Mouse (Mus musculus): ENCODE measurements at regions not wholly inside any gene's neighbourhood (a gene's known extent, or its start where the extent isn't known, plus 50 kb on each side); places are given as distances from the start of the nearest gene placed in this dataset.

DNA sequence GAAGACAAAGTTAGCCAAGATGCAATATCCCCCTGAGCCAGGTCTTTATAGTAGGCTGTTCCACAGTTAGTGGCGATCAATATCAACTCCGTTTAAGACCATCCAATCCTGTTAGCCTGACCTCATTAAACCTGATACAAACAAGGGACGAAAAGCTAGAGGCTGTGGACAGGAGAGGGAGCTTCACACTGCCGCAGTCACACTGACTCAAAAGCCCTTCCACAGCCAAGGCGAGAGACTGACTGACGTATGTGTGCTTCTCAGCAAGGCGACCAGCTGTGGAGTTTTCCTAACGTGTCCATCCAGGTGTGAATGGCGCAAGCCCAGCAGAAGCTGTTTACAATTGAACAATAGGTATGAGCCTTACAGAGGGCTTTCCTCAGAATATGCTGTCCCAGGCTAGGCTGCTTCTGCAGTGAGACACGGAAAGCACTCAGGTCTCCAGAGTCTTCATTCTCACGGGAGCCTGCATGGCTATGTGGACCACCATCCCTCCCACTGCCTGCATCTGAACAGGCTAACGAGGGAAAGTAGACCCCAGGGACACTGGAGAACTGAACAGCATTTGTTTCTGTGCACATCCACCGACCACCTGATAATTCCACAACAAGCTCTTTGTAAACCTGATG, 224.7 kb upstream of the Pgrmc2 start:
- DNase-seq (ENCODE audit: low read depth, low spot score), result no peak

- no peak for DNase-seq (ENCODE audit: low read depth, low spot score)
Measured at GRCm38 (mm10) chr3:41302805-41303204, 220.0 kb upstream of the Pgrmc2 start.

- no peak for DNase-seq (ENCODE audit: low read depth, low spot score)
Measured at GRCm38 (mm10) chr3:41298776-41299175, 215.9 kb upstream of the Pgrmc2 start.

- DNase-seq (ENCODE audit: low read depth, low spot score), result no peak
Measured at GRCm38 (mm10) chr3:41296152-41296809, 213.4 kb upstream of the Pgrmc2 start.

- DNase-seq (ENCODE audit: low read depth, low spot score), result no peak
Measured at GRCm38 (mm10) chr3:41295150-41295549, 212.3 kb upstream of the Pgrmc2 start.

DNA sequence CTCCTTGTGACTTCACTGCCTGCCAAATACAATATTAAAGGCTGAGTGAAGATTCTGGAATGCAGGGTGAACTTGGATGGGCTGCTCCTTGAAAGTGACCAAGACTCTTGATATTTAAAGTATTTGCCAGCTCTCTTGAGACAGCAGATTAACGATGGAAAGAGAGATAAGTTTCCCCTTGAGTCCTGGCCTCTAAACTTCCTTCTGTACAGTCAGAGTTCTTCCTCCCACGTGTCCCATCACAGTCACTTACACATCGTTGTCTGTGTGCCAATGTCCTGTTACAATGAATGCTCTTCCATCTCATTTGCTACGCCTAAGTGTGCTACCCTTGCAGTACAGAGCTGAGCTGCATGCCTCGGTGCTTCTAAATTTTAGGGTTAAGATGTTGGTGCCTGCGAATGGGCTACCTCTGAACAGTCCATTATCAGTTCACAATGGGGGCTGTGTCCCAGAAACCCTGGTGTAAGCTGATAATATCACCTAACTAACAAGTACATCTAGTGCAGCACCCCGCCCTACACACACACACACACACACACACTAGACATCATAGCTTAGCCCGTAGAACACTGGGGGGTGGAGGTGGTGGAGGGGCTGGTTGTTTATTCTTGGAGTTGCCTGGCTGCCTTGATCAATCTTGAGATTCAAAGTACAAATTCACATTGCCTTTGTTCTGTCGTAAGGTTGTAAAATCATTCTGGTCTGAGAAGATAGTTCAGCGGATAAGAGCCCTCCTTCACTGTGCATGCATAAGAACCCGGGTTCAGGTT, 207.9 kb upstream of the Pgrmc2 start:
- no peak for DNase-seq (ENCODE audit: low read depth, low spot score)

DNA sequence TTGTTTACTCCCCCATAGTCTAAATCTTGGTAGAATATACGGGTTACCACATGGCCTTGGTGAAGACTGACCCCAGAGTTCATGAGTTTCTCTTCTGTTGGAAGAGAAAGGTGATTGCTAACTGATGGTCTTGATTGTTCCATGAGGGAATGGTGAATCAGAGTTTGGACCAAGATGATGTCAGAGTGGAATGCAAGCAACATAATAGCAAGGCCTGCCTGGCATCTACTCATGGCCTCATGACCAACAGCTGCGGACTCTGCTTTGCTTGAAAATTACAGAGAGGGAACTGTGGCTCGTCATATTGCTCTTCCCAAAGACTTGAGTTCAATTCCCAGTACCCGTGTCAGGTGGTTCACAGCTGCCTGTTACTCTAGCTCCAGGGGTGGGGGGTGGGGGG, 205.9 kb upstream of the Pgrmc2 start:
- DNase-seq (ENCODE audit: low read depth, low spot score), result no peak

- DNase-seq (ENCODE audit: low read depth, low spot score), result no peak
Measured at GRCm38 (mm10) chr3:41288066-41288465, 205.2 kb upstream of the Pgrmc2 start.

DNA sequence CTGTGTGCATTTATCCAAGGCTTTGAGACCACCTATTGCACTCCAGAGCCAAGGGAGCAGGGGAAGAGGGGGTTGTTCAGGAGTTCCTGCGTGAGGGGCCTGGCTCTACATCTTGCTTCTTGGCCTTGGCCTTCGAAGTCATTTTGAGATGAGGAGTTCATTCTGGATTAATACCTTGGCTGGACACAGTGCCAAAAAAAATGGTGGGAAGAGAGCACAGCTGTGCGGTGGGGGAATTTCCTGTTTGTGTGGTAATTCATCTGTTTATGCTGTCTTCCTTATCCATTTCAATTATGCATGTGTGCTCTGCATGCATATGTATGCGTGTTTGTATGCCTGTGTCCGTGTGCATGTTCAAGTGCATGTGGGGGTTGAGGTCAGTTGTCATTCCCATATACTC, 202.5 kb upstream of the Pgrmc2 start:
- no peak for DNase-seq (ENCODE audit: low read depth, low spot score)

DNA sequence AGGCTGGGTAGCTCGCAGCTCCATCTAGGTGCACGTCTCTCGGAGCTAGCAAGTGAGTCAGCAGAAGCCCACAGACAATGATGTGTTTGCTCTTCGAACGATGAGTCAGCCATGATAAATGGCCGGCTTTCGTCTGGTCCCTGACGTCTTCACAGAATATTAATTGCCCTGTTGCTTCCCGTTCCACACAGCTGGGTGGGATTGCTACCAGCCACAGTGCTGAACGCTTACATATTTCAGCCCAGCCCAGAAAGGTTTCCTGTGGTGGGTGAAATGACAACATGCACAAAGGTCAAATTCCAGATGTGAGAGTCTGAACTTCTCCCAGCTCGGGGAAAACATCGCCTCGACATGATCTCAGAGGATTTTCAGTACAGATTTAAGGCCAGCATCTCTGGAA, 202.1 kb upstream of the Pgrmc2 start:
- peak; percentile 16 for DNase-seq (ENCODE audit: low read depth, low spot score)

DNA sequence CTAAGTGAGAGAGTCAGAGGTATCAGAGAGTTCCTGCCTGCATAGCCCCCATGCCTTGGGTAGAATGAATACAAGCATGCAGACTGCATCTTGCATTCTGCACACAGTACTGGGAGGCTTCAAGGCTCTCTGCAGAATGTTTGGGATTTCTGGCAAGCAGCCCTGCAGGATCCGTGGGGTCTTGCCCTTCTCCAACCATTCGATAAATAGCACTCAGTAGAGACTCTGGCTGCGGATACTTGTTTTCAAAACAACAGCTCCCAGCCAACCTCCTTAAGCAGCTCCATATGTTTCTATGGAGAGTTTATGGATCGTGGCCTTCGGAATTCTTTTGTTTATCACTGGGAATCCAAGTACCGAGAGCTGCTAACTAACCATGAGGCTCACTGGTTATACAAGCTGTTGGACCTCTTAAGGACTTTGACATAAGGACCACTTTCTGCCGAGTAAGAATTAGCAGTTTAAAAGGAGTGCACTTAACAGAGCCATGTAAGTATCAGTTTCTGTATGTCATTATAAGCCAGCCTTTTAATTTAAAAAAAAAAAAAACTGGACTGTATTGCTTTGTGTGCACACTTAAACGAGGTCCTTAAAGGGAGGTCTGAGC, 199.7 kb upstream of the Pgrmc2 start:
- DNase-seq (ENCODE audit: low read depth, low spot score), result no peak

- no peak for DNase-seq (ENCODE audit: low read depth, low spot score)
Measured at GRCm38 (mm10) chr3:41276096-41276495, 193.2 kb upstream of the Pgrmc2 start.

GRCm38 (mm10) chr3:41268516-41268915, 185.7 kb upstream of the Pgrmc2 start:
- no peak for DNase-seq (ENCODE audit: low read depth, low spot score)

GRCm38 (mm10) chr3:41266216-41266615, 183.4 kb upstream of the Pgrmc2 start:
- DNase-seq (ENCODE audit: low read depth, low spot score), result no peak

- DNase-seq (ENCODE audit: low read depth, low spot score), result no peak
Measured at GRCm38 (mm10) chr3:41265399-41265798, 182.6 kb upstream of the Pgrmc2 start.

DNA sequence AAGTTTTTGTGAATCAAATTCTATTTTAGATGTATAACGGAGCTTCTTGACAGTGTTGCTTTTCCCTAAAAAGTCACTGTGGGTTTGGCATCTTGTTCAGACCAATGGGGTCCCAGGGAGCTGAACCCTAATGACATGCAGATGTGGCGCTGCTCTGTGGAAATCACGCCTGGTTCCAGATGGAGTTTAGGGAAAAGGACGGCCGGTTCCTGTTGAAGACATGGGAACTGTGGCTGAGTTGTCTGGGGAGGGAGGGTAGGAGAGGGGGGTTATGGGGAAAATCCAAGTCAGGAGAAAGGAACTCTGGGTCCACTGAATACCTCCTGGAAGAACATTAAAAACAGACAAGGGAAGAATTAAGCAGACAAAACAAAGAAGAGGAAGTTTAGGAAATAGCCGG, 175.4 kb upstream of the Pgrmc2 start:
- no peak for DNase-seq (ENCODE audit: low read depth, low spot score)

GRCm38 (mm10) chr3:41244960-41245359, 162.1 kb upstream of the Pgrmc2 start:
- no peak for DNase-seq (ENCODE audit: low read depth, low spot score)

DNA sequence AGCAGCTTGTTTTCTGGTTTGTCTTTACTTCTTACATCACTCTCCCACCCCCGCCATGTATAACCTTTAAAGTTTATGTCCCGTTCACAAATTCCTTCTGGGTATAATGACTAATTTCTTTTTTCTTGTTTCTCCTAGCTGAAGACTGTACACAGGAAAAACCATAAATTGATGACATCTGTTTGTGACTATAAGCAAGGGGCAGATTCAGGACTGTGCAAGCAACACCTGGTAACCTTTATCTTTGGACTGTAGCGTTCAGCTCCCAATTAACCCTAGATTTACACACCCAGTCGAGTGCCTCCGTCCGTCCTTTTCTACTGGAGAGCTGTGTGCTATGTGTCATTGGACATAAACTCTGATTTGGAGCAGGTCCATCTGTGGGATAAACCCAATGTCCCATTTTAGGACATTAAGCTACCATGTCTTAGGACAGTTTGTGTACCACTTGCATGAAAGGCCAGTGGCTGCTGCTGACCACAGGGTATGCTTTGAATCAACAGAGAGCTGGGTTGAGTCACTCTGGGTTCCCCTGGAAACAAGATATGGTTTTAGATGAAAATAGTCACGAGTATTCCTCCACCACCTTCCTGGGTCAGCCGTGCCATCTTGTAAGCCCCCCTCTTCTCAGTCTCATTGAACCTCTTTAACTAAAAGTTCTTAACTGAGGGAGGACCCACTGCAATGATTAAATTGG, 159.2 kb upstream of the Pgrmc2 start:
- no peak for DNase-seq (ENCODE audit: low read depth, low spot score)

DNA sequence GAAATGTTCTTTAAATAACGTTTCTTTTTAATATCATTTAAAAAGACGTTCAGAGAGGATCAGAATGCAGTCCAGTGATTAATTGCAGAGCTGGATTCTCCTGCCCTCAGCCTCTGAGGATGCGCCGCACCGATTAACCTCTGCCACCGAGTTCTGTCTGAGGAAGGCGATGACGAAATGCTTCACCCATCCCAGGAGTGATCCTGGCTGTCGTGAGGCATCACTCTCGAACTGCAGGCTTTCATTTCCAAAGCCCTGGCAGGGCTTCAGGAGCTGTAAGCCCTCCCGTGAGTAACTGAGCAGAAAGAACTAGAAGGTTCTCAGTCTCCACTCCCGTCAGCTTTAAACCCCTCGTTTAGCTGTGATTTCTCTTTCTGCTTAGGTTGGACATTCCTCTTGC, 157.0 kb upstream of the Pgrmc2 start:
- no peak for DNase-seq (ENCODE audit: low read depth, low spot score)

- no peak for DNase-seq (ENCODE audit: low read depth, low spot score)
Measured at GRCm38 (mm10) chr3:41239246-41239645, 156.4 kb upstream of the Pgrmc2 start.

DNA sequence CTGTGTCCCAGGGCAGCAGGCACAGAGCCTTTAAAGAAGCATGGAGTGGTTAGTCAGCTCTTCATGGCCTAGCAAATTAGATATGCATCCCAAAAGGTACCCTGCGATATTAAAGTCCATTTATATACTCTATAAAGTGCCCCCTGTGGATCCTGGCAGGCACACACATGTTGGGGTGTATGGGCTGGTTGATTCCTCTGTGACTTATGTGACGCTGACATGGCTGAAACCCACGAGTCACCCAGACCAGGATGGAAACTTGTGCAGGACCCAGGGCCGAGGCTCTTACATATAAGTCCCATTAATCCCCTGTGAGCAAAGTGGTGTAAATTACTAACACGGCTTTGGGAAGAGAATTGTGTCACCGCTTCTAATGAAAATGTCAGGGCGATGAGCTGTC, 155.2 kb upstream of the Pgrmc2 start:
- DNase-seq (ENCODE audit: low read depth, low spot score), result no peak

DNA sequence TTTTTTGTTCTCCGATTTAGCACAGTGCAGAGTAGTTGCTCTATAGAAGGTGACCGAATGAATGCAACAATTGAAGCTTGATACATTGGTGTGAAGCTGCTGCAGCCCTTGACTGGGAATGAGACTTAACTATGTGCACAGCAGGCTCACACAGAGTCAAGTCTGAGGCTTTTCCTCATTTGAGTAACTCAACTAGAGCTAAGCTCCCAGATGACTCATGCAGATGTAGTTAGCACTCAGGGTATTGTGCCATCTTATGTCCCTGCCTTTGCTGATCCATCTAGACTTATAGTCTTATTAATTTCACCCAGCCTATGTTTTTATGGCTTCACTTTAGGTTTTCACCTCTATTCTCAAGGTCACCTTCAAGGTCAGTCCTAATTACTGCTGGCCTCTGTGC, 152.8 kb upstream of the Pgrmc2 start:
- DNase-seq (ENCODE audit: low read depth, low spot score), result no peak

All from R1 (cell line).